Mouse (Mus musculus) ES-Bruce4 (cell line): Measurements from ENCODE around the gene Myo1e. TPM values are rescaled to one million over a fixed set of nuclear protein-coding genes. Genes with fewer than 3 reads are reported as not detected.

Experiments used
- H3K27ac ChIP-seq: 2 replicates; pipeline ENCODE4 v1.5.1; 2012; ENCODE audit warnings: low read length, inconsistent platforms; ENCODE audit not compliant: insufficient read depth
- H3K27me3 ChIP-seq: 2 replicates; pipeline ENCODE4 v1.6.1; 2012; ENCODE audit warnings: mild to moderate bottlenecking, low read length, inconsistent platforms; ENCODE audit not compliant: control insufficient read depth, poor library complexity, insufficient read depth, severe bottlenecking
- H3K36me3 ChIP-seq: 2 replicates; pipeline ENCODE4 v1.6.1; 2012; ENCODE audit warnings: inconsistent platforms, mild to moderate bottlenecking, low read length, moderate library complexity; ENCODE audit not compliant: control insufficient read depth, poor library complexity, insufficient read depth, severe bottlenecking
- H3K4me1 ChIP-seq: one replicate; pipeline ENCODE4 v1.8.1; 2011; ENCODE audit warnings: low read length; ENCODE audit not compliant: control insufficient read depth, insufficient read depth
- H3K4me3 ChIP-seq: 2 replicates; pipeline ENCODE4 v1.5.1; 2011; ENCODE audit warnings: low read depth, mild to moderate bottlenecking, low read length
- H3K9ac ChIP-seq: 2 replicates; pipeline ENCODE4 v1.6.1; 2012; ENCODE audit warnings: low read depth, mild to moderate bottlenecking, inconsistent platforms; ENCODE audit not compliant: poor library complexity, severe bottlenecking
- H3K9me3 ChIP-seq: replicated peaks from 2 replicates; pipeline ENCODE4 v1.6.1; 2012; ENCODE audit warnings: mild to moderate bottlenecking, low read length, inconsistent platforms; ENCODE audit not compliant: control insufficient read depth, poor library complexity, insufficient read depth, severe bottlenecking
- CTCF ChIP-seq: IDR thresholded peaks from one replicate; pipeline ENCODE4 v1.8.1; 2011; ENCODE audit warnings: low read depth, low read length
- EP300 ChIP-seq: IDR thresholded peaks from 2 replicates; pipeline ENCODE4 v1.6.1; 2011; ENCODE audit warnings: low read depth, low read length; ENCODE audit not compliant: insufficient read depth
- POLR2A ChIP-seq: IDR thresholded peaks from one replicate; pipeline ENCODE4 v1.8.1; 2011; ENCODE audit warnings: low read length; ENCODE audit not compliant: insufficient read depth
- polyA plus RNA-seq: library from polyadenylated mRNA; stranded (reverse); fragments of >200 nt; gene quantifications from 2 replicates; pipeline ENCODE4 v1.2.4, GENCODE M21; 2011; ENCODE audit warnings: low read depth; ENCODE audit not compliant: missing spikeins, insufficient read depth, insufficient read length

Myo1e gene
- polyA plus RNA-seq, 1 experiment: 51.6 TPM

GRCm38 (mm10) chr9:70421257-70422056, 214.3 kb downstream of the Myo1e start, which contains the start of gene Ccnb2:
Gene Ccnb2 (minus strand): TSS chr9:70421547.
- H3K9me3 ChIP-seq: no peaks in the 10 kb centered on the region
- peak; percentile 72 for TF ChIP-seq POLR2A
- no peak for TF ChIP-seq CTCF
- H3K27me3 ChIP-seq: no peaks in the 10 kb centered on the region
- H3K4me3 ChIP-seq: peak within 1 kb of the TSS; percentile 69
- peaks cover 2% of the 10 kb centered on the region for H3K4me1 ChIP-seq
- H3K9ac ChIP-seq: peak within 1 kb of the TSS; percentile 88
- peaks cover 29% of the 10 kb centered on the region for H3K36me3 ChIP-seq
- peak within 1 kb of the TSS; percentile 29; the same call in 1 of the 2 replicates for H3K27ac ChIP-seq

- Histone ChIP-seq H3K36me3 (peaks cover 26% of the 10 kb centered on the region), H3K27me3 (no peaks in the 10 kb centered on the region), H3K27ac (no peak overlapping the region), H3K9ac (no peak overlapping the region), H3K9me3 (no peaks in the 10 kb centered on the region), H3K4me1 (peaks cover 2% of the 10 kb centered on the region), H3K4me3 (no peak overlapping the region)
- TF ChIP-seq CTCF (no peak), EP300 (no peak), POLR2A (no peak)
Observed at GRCm38 (mm10) chr9:70422661-70423060, 215.5 kb downstream of the Myo1e start.

GRCm38 (mm10) chr9:70439959-70440358, 232.8 kb downstream of the Myo1e start:
- TF ChIP-seq EP300 (no peak), CTCF (no peak), POLR2A (no peak)
- Histone ChIP-seq H3K36me3 (peaks cover 30% of the 10 kb centered on the region), H3K9me3 (no peaks in the 10 kb centered on the region), H3K4me1 (no peaks in the 10 kb centered on the region), H3K9ac (no peak overlapping the region), H3K4me3 (no peak overlapping the region), H3K27me3 (no peaks in the 10 kb centered on the region), H3K27ac (no peak overlapping the region)

- Histone ChIP-seq H3K4me3 (no peak overlapping the region), H3K9ac (no peak overlapping the region), H3K27ac (no peak overlapping the region), H3K27me3 (no peaks in the 10 kb centered on the region), H3K9me3 (no peaks in the 10 kb centered on the region), H3K36me3 (peaks cover 24% of the 10 kb centered on the region), H3K4me1 (no peaks in the 10 kb centered on the region)
- TF ChIP-seq CTCF (no peak), EP300 (no peak)
Observed at GRCm38 (mm10) chr9:70449072-70449471, 241.9 kb downstream of the Myo1e start.

Other genes with a start within 250 kb of the Myo1e start
- gene Bnip2, start 217.9 kb upstream of the Myo1e start, polyA plus RNA-seq: 63.6 and 65.6 TPM in 2 replicates
- 111 and 122 TPM in 2 replicates for gene Gtf2a2, start 194.8 kb upstream of the Myo1e start, polyA plus RNA-seq
- gene Gcnt3, start 169.3 kb upstream of the Myo1e start, polyA plus RNA-seq: 0.18 and 0.61 TPM in 2 replicates
- gene Fam81a, start 64.8 kb upstream of the Myo1e start, polyA plus RNA-seq: 7.8 and 8.3 TPM in 2 replicates
- gene Ccnb2, start 214.2 kb downstream of the Myo1e start, polyA plus RNA-seq: 259 and 260 TPM in 2 replicates